Mouse (Mus musculus): ENCODE measurements around the gene Auts2. TPM values are rescaled to one million over a fixed set of nuclear protein-coding genes. Genes with fewer than 3 reads are reported as not detected.

Gene Auts2
- total RNA-seq, 2 experiments from 2014 or later, result 117 to 146 TPM

- no peak for TF ChIP-seq CTCF (IDR thresholded peaks at IDR 0.05)
- no peak overlapping the region for H3K27ac ChIP-seq
- DNase-seq (ENCODE audit: extremely low spot score in 1 of 2, low spot score in 2 of 2), result no peak
- intact Hi-C loops (cut with DNase I), result loop anchor here (5.0 kb wide), 1 partner anchor 156 kb away; no protein-coding TSS in a partner anchor
- no peak overlapping the region for H3K4me3 ChIP-seq
Measured at GRCm38 (mm10) chr5:131702840-131703392, 840.2 kb downstream of the Auts2 start.

GRCm38 (mm10) chr5:131698900-131699299 lies 844.2 kb downstream of the Auts2 start:
- intact Hi-C loops (cut with DNase I), result no loop called here
- DNase-seq (ENCODE audit: extremely low spot score in 1 of 2, low spot score in 2 of 2), result no peak
- Histone ChIP-seq H3K4me3 (no peak overlapping the region), H3K27ac (no peak overlapping the region)
- TF ChIP-seq CTCF (IDR thresholded peaks at IDR 0.05), result no peak

- TF ChIP-seq CTCF (IDR thresholded peaks at IDR 0.05), result no peak
- no peak overlapping the region for H3K27ac ChIP-seq
- no peak overlapping the region for H3K4me3 ChIP-seq
- intact Hi-C loops (cut with DNase I), result no loop called here
- no peak for DNase-seq (ENCODE audit: extremely low spot score in 1 of 2, low spot score in 2 of 2)
Measured at GRCm38 (mm10) chr5:131690781-131691180, 852.4 kb downstream of the Auts2 start.

- no peak overlapping the region for H3K27ac ChIP-seq
- no peak for TF ChIP-seq CTCF (IDR thresholded peaks at IDR 0.05)
- no peak for DNase-seq (ENCODE audit: extremely low spot score in 1 of 2, low spot score in 2 of 2)
- H3K4me3 ChIP-seq, result no peak overlapping the region
- intact Hi-C loops (cut with DNase I), result no loop called here
Measured at GRCm38 (mm10) chr5:131686956-131687618, 856.1 kb downstream of the Auts2 start.

GRCm38 (mm10) chr5:131680127-131680845 lies 862.9 kb downstream of the Auts2 start:
- no peak overlapping the region for H3K4me3 ChIP-seq
- intact Hi-C loops (cut with DNase I), result no loop called here
- DNase-seq (ENCODE audit: extremely low spot score in 1 of 2, low spot score in 2 of 2), result peak; percentile 29 to 44
- H3K27ac ChIP-seq, result peak overlapping the region; percentile 24; the same call in 1 of the 2 replicates
- TF ChIP-seq CTCF (IDR thresholded peaks at IDR 0.05), result no peak

- DNase-seq (ENCODE audit: extremely low spot score in 1 of 2, low spot score in 2 of 2), result no peak
- intact Hi-C loops (cut with DNase I), result no loop called here
- TF ChIP-seq CTCF (IDR thresholded peaks at IDR 0.05), result no peak
- Histone ChIP-seq H3K4me3 (no peak overlapping the region), H3K27ac (no peak overlapping the region)
Measured at GRCm38 (mm10) chr5:131679523-131679922, 863.6 kb downstream of the Auts2 start.

GRCm38 (mm10) chr5:131677518-131677917 lies 865.6 kb downstream of the Auts2 start:
- peak; percentile 34 to 38 for DNase-seq (ENCODE audit: extremely low spot score in 1 of 2, low spot score in 2 of 2)
- no peak overlapping the region for H3K4me3 ChIP-seq
- intact Hi-C loops (cut with DNase I), result loop anchor here (2.0 kb wide), 1 partner anchor 139 kb away; no protein-coding TSS in a partner anchor
- no peak for TF ChIP-seq CTCF (IDR thresholded peaks at IDR 0.05)
- H3K27ac ChIP-seq, result no peak overlapping the region

GRCm38 (mm10) chr5:131673696-131674095 lies 869.4 kb downstream of the Auts2 start:
- Histone ChIP-seq H3K27ac (no peak overlapping the region), H3K4me3 (no peak overlapping the region)
- intact Hi-C loops (cut with DNase I), result no loop called here
- no peak for TF ChIP-seq CTCF (IDR thresholded peaks at IDR 0.05)
- DNase-seq (ENCODE audit: extremely low spot score in 1 of 2, low spot score in 2 of 2), result no peak

GRCm38 (mm10) chr5:131665068-131665467 lies 878.1 kb downstream of the Auts2 start:
- DNase-seq (ENCODE audit: extremely low spot score in 1 of 2, low spot score in 2 of 2), result no peak
- intact Hi-C loops (cut with DNase I), result no loop called here
- no peak overlapping the region for H3K4me3 ChIP-seq
- H3K27ac ChIP-seq, result no peak overlapping the region
- no peak for TF ChIP-seq CTCF (IDR thresholded peaks at IDR 0.05)

- Histone ChIP-seq H3K27ac (no peak overlapping the region), H3K4me3 (no peak overlapping the region)
- intact Hi-C loops (cut with DNase I), result no loop called here
- no peak for TF ChIP-seq CTCF (IDR thresholded peaks at IDR 0.05)
- DNase-seq (ENCODE audit: extremely low spot score in 1 of 2, low spot score in 2 of 2), result no peak
Measured at GRCm38 (mm10) chr5:131664657-131665056, 878.5 kb downstream of the Auts2 start.

- TF ChIP-seq CTCF (IDR thresholded peaks at IDR 0.05), result no peak
- no peak for DNase-seq (ENCODE audit: extremely low spot score in 1 of 2, low spot score in 2 of 2)
- H3K27ac ChIP-seq, result no peak overlapping the region
- H3K4me3 ChIP-seq, result no peak overlapping the region
- intact Hi-C loops (cut with DNase I), result no loop called here
Measured at GRCm38 (mm10) chr5:131662657-131663056, 880.5 kb downstream of the Auts2 start.

- TF ChIP-seq CTCF (IDR thresholded peaks at IDR 0.05), result no peak
- H3K4me3 ChIP-seq, result no peak overlapping the region
- intact Hi-C loops (cut with DNase I), result no loop called here
- H3K27ac ChIP-seq, result no peak overlapping the region
- no peak for DNase-seq (ENCODE audit: extremely low spot score in 1 of 2, low spot score in 2 of 2)
Measured at GRCm38 (mm10) chr5:131658822-131659515, 884.2 kb downstream of the Auts2 start.

Data from left cerebral cortex, adult 2 months (tissue).